Mouse (Mus musculus) spleen, postnatal 10 days (tissue): ENCODE results near the gene Elf5.

Experiments used
- DNase-seq, 2 experiments: peaks; one replicate each; pipeline ENCODE4 v3.0.0; 2021 to 2022; ENCODE audit warnings: low spot score in 2 of 2

Gene Elf5

DNA sequence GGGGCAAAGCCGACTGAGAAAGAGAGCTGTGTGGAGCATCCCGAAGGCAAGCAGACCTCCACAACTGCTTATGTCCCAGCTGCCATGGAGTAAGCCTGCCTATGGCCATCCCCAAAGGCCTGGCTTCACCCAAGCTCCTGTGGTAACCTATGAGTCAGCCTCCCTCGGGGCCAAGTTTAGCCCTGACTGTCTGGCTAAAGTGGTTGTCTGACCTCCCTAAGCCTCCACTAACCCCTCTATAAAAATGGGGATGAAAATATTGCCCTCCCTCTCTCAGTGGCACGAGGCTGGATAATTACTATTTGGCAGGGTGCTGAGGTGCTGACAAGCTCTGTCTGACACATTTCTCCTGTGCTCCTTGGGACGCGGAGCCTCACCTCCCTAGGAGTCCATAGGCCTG lies at the start of gene Elf5:
Gene Elf5, plus strand, starts transcription at position 341 of the 400 bp plus-strand sequence.
- no peak for DNase-seq

DNA sequence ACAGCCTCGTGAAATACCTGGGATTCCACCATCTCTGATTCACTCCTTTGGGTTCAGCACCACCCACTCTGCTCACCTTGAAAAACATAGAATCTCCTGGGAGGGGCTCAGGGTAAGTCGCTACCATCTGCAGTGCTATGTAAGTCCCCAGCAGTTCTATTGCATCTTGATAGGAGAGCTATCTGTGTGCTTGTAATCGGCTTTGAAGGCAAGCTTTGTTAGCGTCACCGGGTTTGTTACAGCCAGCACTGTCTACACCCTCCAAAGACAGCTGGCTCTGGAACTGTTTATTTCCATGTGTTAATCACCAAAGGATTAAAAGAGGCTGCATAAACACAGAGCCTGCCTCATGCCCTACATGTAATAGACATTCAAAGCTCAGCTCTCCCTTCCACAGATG lies 38.9 kb upstream of the Elf5 start:
- DNase-seq = no peak

GRCm38 (mm10) chr2:103379502-103380160 lies 31.9 kb upstream of the Elf5 start:
- DNase-seq = no peak

- no peak for DNase-seq
Observed at GRCm38 (mm10) chr2:103382174-103382573, 29.3 kb upstream of the Elf5 start.

GRCm38 (mm10) chr2:103387881-103388280 lies 23.6 kb upstream of the Elf5 start:
- no peak for DNase-seq

DNA sequence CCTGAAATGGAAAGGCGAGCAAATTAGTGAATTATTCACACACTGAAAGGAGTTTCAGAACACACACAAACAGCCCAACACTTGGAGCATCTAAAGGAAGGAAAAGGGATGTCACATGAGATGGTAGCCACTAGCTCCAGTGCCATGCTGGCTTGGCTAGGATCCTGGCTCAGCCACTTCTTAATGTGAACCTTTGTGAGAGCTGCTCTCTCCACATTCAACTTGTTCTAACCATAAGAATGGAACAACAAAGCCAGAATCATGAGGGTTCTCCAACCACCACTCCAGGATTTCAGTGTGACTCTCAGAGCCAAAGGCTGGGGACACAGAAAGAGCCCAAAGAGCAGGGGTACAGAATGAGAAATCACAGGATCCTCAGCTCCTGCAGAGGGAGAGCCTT lies 23.2 kb upstream of the Elf5 start:
- no peak for DNase-seq

- DNase-seq = no peak
Observed at GRCm38 (mm10) chr2:103390086-103390988, 21.2 kb upstream of the Elf5 start.

DNA sequence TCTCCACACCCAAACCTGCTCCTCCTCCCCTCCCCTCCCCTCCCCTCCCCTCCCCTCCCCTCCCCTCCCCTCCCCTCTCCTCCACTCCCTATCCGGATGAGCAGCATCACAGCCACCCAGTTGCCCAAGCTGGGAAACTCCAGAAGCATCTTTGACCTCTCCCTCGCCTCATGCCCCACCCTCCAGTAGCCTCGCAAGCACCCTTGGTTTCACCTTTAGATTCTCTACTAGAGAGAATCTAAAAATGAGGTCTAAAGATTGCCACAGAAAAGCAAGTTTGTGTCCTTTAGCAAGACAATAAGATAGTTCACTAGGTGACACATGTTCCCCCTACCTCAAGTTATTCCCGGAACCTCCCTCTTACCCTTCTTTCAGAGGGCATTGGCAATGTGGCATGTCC lies 19.9 kb upstream of the Elf5 start:
- no peak for DNase-seq

DNA sequence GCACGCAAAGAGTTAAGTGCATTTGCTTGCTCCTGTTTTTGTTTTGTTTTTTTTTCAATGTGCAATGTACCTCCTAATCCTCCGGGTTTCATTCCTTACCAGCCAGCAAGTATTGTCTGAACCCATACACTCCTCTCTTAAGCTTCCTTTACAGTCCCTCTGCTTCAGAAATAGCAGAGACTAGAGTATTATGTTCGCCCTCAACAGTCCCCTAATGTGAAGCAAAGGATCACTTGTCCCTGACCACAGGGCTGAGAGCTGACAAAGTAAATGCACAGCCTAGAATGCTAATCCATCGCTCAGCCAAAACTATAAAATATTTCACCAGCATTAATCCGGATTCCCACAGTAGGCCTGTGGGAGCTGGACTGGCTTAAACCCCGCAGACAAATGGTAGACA lies 13.4 kb upstream of the Elf5 start:
- no peak for DNase-seq

DNA sequence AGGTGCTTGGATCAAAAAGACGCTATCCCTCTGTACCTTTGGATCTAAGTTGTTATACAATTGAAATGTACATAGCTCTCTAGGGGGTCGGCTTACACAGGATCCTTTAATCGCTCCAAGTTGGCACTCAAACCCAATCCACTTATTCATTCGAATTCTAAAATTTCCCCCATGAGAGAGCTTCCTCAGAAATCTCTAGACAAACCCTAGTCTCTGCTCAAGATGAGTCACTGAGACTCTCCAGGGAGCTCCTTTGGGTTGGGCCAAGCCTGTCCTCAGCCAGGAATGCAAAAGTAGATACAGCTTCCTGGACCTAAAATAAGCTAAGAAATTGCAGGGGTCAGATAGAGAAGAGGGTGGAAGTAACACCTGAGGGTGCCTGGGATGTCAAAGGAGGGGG lies 10.8 kb upstream of the Elf5 start:
- DNase-seq = no peak

GRCm38 (mm10) chr2:103406239-103406638 lies 5.2 kb upstream of the Elf5 start:
- no peak for DNase-seq

- no peak for DNase-seq
Observed at GRCm38 (mm10) chr2:103411816-103412215, 328 bp downstream of the Elf5 start.

DNA sequence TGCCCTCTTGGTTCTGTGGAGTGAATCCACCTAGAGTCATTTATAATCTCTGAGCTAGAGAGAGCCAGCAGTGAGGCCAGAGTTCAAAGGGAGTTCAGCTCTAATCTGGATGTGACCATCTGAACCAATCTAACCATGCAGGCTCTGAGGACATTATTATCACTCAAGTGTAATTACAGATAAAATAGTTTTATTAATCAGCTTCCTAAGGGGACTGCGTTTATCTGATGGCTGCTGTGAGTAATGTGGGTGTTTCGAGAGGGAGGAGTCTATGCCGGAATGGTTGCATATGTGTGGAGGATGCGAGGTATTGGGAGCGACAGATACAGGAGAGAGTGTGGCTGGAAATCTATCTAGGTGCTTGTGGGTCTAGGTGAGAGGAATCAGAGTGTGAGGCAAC lies 1.9 kb downstream of the Elf5 start:
- no peak for DNase-seq

GRCm38 (mm10) chr2:103415774-103416173 lies 4.3 kb downstream of the Elf5 start:
- DNase-seq = no peak

- no peak for DNase-seq
Observed at GRCm38 (mm10) chr2:103420650-103421507, 9.4 kb downstream of the Elf5 start.

GRCm38 (mm10) chr2:103423884-103424283 lies 12.4 kb downstream of the Elf5 start:
- no peak for DNase-seq

DNA sequence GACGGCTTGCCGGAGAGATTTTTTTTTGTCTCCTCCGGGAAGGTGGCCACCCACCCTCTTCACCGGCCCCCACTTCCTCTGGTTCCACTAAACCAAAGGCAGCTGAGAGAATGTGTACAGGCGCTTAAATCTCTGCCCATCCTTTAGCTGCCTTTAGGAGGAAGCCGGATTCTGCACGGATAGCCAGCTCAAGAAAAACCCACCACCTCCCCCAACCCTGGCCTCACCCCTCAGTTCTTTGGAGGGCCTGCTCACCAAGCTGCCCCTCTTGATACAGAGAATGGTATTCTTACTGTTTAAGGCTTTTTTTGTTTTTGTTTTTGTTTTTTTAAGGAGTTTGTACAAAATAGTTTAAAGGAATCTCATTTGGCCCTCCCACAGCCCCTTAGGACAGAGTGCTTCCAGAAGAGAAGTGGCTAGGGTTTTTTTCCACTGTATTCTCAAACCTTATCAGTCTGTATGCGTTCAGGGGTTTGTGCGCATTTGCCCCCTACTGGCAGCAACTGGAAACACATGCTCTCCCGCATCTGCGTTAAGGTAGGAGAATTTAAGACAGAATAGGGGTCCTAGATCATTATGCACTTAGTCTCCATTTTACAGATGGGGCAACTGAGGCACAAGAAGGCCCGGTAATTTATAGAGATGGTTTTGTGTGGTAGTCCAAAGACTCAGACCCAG lies 13.0 kb downstream of the Elf5 start:
- peak; percentile 38 to 69 for DNase-seq

GRCm38 (mm10) chr2:103425456-103426063 lies 14.1 kb downstream of the Elf5 start:
- no peak for DNase-seq

DNA sequence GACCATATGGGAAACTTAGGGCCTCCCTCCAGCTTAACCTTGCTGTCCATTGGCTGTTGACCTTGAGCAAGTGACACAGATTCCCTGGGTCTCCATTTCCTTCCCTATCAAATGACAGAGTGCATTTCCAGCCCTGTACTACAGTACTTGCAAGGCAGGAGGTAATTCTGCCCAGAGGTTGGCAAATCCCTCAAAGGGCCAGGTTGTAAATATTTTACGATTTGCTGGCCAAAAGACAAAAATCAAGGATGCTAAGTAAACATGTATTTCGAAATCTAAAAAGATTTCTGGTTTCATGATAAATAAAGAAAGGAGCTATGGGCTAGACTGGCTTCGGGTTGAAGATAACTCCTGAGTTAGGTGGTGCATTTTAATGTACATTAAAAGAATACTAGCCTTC lies 16.9 kb downstream of the Elf5 start:
- DNase-seq = no peak

DNA sequence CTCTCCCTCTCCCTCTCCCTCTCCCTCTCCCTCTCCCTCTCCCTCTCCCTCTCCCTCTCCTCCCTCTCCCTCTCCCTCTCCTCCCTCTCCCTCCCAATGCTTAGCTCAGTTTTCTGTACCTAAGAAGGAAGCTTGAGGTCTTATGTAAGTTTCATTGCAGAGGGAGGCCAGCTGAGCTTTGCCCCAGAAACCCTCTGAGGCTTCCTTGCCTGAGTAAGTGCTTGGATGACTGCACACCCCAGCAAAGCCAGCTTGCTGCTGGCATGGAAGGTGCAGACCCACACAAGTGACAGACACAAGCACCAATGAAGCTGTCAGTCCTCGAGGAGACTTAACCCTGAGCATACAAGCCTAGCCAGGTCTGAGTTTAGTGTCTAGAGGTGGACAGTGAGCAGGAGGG lies 19.2 kb downstream of the Elf5 start:
- no peak for DNase-seq

- no peak for DNase-seq
Observed at GRCm38 (mm10) chr2:103432695-103433275, 21.3 kb downstream of the Elf5 start.
